38 mouse cellular contexts compared by ENCODE assay signal in the genomic region with DNA sequence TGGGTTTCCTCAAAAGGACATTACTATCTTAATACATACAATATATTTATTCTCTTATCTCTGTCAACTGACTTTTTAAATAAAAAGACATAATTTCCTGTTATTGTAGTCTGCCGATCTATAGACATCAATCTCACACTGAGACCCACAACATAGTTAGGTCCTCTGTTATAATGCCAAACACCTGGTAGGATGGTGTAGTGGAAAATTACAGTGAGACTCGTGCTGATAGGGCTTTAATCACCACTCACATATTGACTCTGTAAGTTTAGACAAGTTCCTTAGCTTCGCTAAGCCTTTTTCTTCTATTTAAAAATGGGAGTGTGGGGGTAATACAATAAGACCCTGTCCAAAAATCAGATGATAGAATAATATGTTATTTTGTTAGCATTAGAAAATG. TPM values are rescaled to one million over a fixed set of nuclear protein-coding genes. Genes with fewer than 3 reads are reported as not detected.
DNase-seq lines count a peak whose midpoint lies in the region; ATAC-seq lines count a peak whose summit lies in the region.
"Had no signal": no experiment of that assay in that cellular context is flagged by ENCODE, and none has a peak within 500 bp of the region (broad histone marks: within the 10 kb centered on the region; RNA-seq: fewer than 3 reads in every experiment).

No protein-coding gene starts in this region.

- ATAC-seq in heart, embryonic 12.5 days (ENCODE audit: insufficient number of reproducible peaks, low FRiP score), result no peak
- ATAC-seq in common myeloid progenitor, adult 5-6 weeks (replicated peaks; ENCODE audit: low read depth, poor library complexity, severe bottlenecking), result 0 out of 2 replicates have a peak, but pooled peaks have one; percentile 22
- ATAC-seq in liver, embryonic 11.5 days (replicated peaks; ENCODE audit: low FRiP score), result no peak
- ATAC-seq: midbrain, embryonic 15.5 days had no signal

- WGBS in heart, embryonic 12.5 days, result 45% methylated on average over 3 of the region's 3 CpGs
- 68% methylated on average over 3 of the region's 3 CpGs for WGBS in liver, embryonic 11.5 days

- no peak for DNase-seq in heart, adult 18-20 months
- peak; percentile 25 for DNase-seq in A20 (ENCODE audit: low read depth, low spot score)
- peak; percentile 23 for DNase-seq in CD4-positive, CD25-positive, alpha-beta regulatory T cell, adult 2 months (ENCODE audit: low read depth, low spot score)
- DNase-seq in kidney, adult 8-10 months, result no peak
- DNase-seq in liver, embryonic 11.5 days (ENCODE audit: low spot score), result no peak
- DNase-seq in adrenal gland, adult (ENCODE audit: inconsistent age in 2 of 2, low spot score in 1 of 2), result no peak
- DNase-seq: adrenal gland, adult 8-10 months; B cell, adult 2 months; cerebellum, adult 2 months; gastrocnemius, postnatal 14 days; kidney, adult 18-20 months; kidney, postnatal 4 days; layer of hippocampus, postnatal 36 days; lung, adult 2 months; lung, postnatal 10 days; thymus, postnatal 4 days had no signal

- H3K9me3 ChIP-seq in heart, embryonic 12.5 days (replicated peaks), result no peaks in the 10 kb centered on the region
- no peaks in the 10 kb centered on the region for H3K9me3 ChIP-seq in liver, embryonic 11.5 days (ENCODE audit: control insufficient read depth, low read length)
- H3K9me3 ChIP-seq: embryonic facial prominence, embryonic 10.5 days; embryonic facial prominence, embryonic 15.5 days; forebrain, embryonic 12.5 days; hindbrain, embryonic 10.5 days; hindbrain, embryonic 15.5 days; midbrain, embryonic 10.5 days; midbrain, embryonic 15.5 days; neural tube, embryonic 12.5 days had no signal

- H3K36me3 ChIP-seq in heart, embryonic 12.5 days, result peaks cover 3% of the 10 kb centered on the region
- H3K36me3 ChIP-seq in liver, embryonic 11.5 days (ENCODE audit: control insufficient read depth, insufficient read depth, low read length), result no peaks in the 10 kb centered on the region
- H3K36me3 ChIP-seq: embryonic facial prominence, embryonic 15.5 days; hindbrain, embryonic 15.5 days; midbrain, embryonic 15.5 days had no signal

- peak overlapping the region; percentile 100; the same call in 1 of the 2 replicates for H3K27ac ChIP-seq in heart, embryonic 12.5 days (ENCODE audit: poor library complexity, severe bottlenecking)
- no peak overlapping the region for H3K27ac ChIP-seq in liver, embryonic 11.5 days (ENCODE audit: low read depth, low read length)
- H3K27ac ChIP-seq: embryonic facial prominence, embryonic 10.5 days; embryonic facial prominence, embryonic 15.5 days; forebrain, embryonic 12.5 days; hindbrain, embryonic 10.5 days; hindbrain, embryonic 15.5 days; liver, embryonic 14.5 days; macrophage; midbrain, embryonic 10.5 days; midbrain, embryonic 15.5 days; neural tube, embryonic 12.5 days had no signal

- H3K4me2 ChIP-seq in heart, embryonic 12.5 days, result no peak overlapping the region
- no peak overlapping the region for H3K4me2 ChIP-seq in liver, embryonic 11.5 days
- H3K4me2 ChIP-seq: embryonic facial prominence, embryonic 15.5 days; forebrain, embryonic 12.5 days; hindbrain, embryonic 15.5 days; midbrain, embryonic 15.5 days; neural tube, embryonic 12.5 days had no signal

- H3K4me3 ChIP-seq in heart, embryonic 12.5 days, result no peak overlapping the region
- no peak overlapping the region for H3K4me3 ChIP-seq in liver, embryonic 11.5 days (ENCODE audit: low read depth, low read length)
- H3K4me3 ChIP-seq: embryonic facial prominence, embryonic 10.5 days; embryonic facial prominence, embryonic 15.5 days; forebrain, embryonic 12.5 days; hindbrain, embryonic 10.5 days; hindbrain, embryonic 15.5 days; midbrain, embryonic 10.5 days; midbrain, embryonic 15.5 days; neural tube, embryonic 12.5 days had no signal

- H3K9ac ChIP-seq in heart, embryonic 12.5 days, result no peak overlapping the region
- H3K9ac ChIP-seq in liver, embryonic 11.5 days (ENCODE audit: low read depth, low read length), result no peak overlapping the region
- H3K9ac ChIP-seq: embryonic facial prominence, embryonic 15.5 days; forebrain, embryonic 12.5 days; hindbrain, embryonic 15.5 days; liver, embryonic 14.5 days; midbrain, embryonic 15.5 days; neural tube, embryonic 12.5 days had no signal

- H3K27me3 ChIP-seq in heart, embryonic 12.5 days (replicated peaks), result no peaks in the 10 kb centered on the region
- H3K27me3 ChIP-seq in liver, embryonic 11.5 days (replicated peaks; ENCODE audit: control insufficient read depth, insufficient read depth, low read length), result no peaks in the 10 kb centered on the region
- H3K27me3 ChIP-seq: embryonic facial prominence, embryonic 15.5 days; forebrain, embryonic 12.5 days; hindbrain, embryonic 15.5 days; midbrain, embryonic 15.5 days; neural tube, embryonic 12.5 days had no signal

- peaks cover 38% of the 10 kb centered on the region for H3K4me1 ChIP-seq in heart, embryonic 12.5 days (replicated peaks)
- H3K4me1 ChIP-seq in liver, embryonic 11.5 days (replicated peaks; ENCODE audit: control insufficient read depth, insufficient read depth, low read length), result peaks cover 19% of the 10 kb centered on the region; the same call in 1 of the 2 replicates
- H3K4me1 ChIP-seq: midbrain, embryonic 15.5 days had no signal

RNA-seq across cellular contexts. Expression of gene Popdc2, which starts 2.2 kb away (rescaled TPM):
- 308 and 330 TPM in 2 replicates for polyA plus RNA-seq in heart, embryonic 12.5 days (2016; fragmentation: Nextera tagmentation; extraction: Ambion mirVana)
- 100 to 1,000 TPM; 515 to 590 TPM for total RNA-seq in heart, adult 18-20 months (2021)
- total RNA-seq in common myeloid progenitor, adult 5-6 weeks (2017), result 0.09 TPM in 1 of 2 replicates, not detected in the other
- 14.8 and 15.8 TPM in 2 replicates for polyA plus RNA-seq in liver, embryonic 11.5 days (2014; fragmentation: Nextera tagmentation; extraction: Ambion mirVana)
- polyA plus RNA-seq: macrophage had no signal

RNA-seq across cellular contexts. Expression of gene Gm21987, which starts 13.0 kb away (rescaled TPM):
- polyA plus RNA-seq in heart, embryonic 12.5 days (2016; fragmentation: Nextera tagmentation; extraction: Ambion mirVana), result 2.5 and 3.8 TPM in 2 replicates
- total RNA-seq in heart, adult 18-20 months (2021), result 1 to 10 TPM in 1 of 2 experiments, not detected in 1; 1.4 TPM
- total RNA-seq in common myeloid progenitor, adult 5-6 weeks (2017), result not detected in 2 replicates
- polyA plus RNA-seq in liver, embryonic 11.5 days (2014; fragmentation: Nextera tagmentation; extraction: Ambion mirVana), result not detected in 2 replicates
- total RNA-seq: adrenal gland, postnatal 4 days; gastrocnemius, postnatal 14 days; layer of hippocampus, postnatal 36 days; left cerebral cortex, postnatal 4 days had no signal
- polyA plus RNA-seq: activated CD4-positive, CD25-positive, alpha-beta regulatory T cell, adult 4 months; cerebellum, adult 2 months; embryonic facial prominence, embryonic 10.5 days; embryonic facial prominence, embryonic 15.5 days; forebrain, embryonic 12.5 days; hindbrain, embryonic 10.5 days; hindbrain, embryonic 15.5 days; kidney, embryonic 16.5 days; limb, embryonic 14.5 days; liver, embryonic 14.5 days; lung, adult 2 months; macrophage; midbrain, embryonic 10.5 days; midbrain, embryonic 15.5 days; neural tube, embryonic 12.5 days; stomach, embryonic 14.5 days; testis, adult 2 months; thymus, postnatal 0 days had no signal

RNA-seq across cellular contexts. Expression of gene Cox17, which starts 13.1 kb away (rescaled TPM):
- polyA plus RNA-seq in heart, embryonic 12.5 days (2016; fragmentation: Nextera tagmentation; extraction: Ambion mirVana), result 301 and 307 TPM in 2 replicates
- 100 to 1,000 TPM; 345 to 380 TPM for total RNA-seq in heart, adult 18-20 months (2021)
- 270 and 347 TPM in 2 replicates for total RNA-seq in common myeloid progenitor, adult 5-6 weeks (2017)
- polyA plus RNA-seq in liver, embryonic 11.5 days (2014; fragmentation: Nextera tagmentation; extraction: Ambion mirVana), result 441 and 497 TPM in 2 replicates

RNA-seq across cellular contexts. Expression of gene Maats1, which starts 17.9 kb away (rescaled TPM):
- 0.09 TPM in 1 of 2 replicates, not detected in the other for polyA plus RNA-seq in heart, embryonic 12.5 days (2016; fragmentation: Nextera tagmentation; extraction: Ambion mirVana)
- total RNA-seq in heart, adult 18-20 months (2021), result under 1 TPM in 1 of 2 experiments, not detected in 1; 0.13 TPM
- total RNA-seq in common myeloid progenitor, adult 5-6 weeks (2017), result not detected in 2 replicates
- 0.05 TPM in 1 of 2 replicates, not detected in the other for polyA plus RNA-seq in liver, embryonic 11.5 days (2014; fragmentation: Nextera tagmentation; extraction: Ambion mirVana)
- total RNA-seq: gastrocnemius, postnatal 14 days had no signal
- polyA plus RNA-seq: heart, embryonic 14.5 days; intestine, embryonic 14.5 days; macrophage; stomach, embryonic 14.5 days had no signal

Comparison
In these comparisons a context has a peak if more than half of its experiments do, and no peak if none do; other contexts are left out.
1. DNase-seq: peak in A20 (single experiment) and CD4-positive, CD25-positive, alpha-beta regulatory T cell, adult 2 months (single experiment); none in heart, adult 18-20 months (0 of 2), kidney, adult 8-10 months (0 of 2), liver, embryonic 11.5 days (single experiment) and adrenal gland, adult (0 of 2).
2. RNA of gene Popdc2, which starts 2.2 kb away (total RNA-seq): 515 to 590 TPM in heart, adult 18-20 months; 0.09 TPM in common myeloid progenitor, adult 5-6 weeks; every median in the first group is over 100 times any median in the second.